26 mouse cellular contexts compared by ENCODE assay signal in the genomic region with DNA sequence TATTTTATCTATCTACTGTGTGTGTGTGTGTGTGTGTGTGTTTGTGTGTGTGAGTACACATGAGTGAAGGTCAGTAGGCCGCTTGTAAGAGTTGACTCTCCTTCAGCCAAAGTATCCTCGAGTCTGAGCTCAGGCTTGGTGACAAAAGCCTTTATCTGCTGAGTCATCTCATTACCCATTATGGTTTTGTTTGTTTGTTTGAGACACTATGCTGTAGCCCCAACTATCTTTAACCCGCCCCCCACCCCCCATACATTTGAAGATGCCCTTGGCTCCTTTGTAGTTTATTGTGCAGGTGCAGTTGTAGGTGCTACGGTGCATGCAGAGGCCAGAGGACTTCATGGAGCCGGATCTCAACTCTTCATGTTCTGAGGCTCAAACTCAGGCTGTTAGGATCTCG. TPM values are rescaled to one million over a fixed set of nuclear protein-coding genes. Genes with fewer than 3 reads are reported as not detected.
"Had no signal": no experiment of that assay in that cellular context is flagged by ENCODE, and none has a peak within 500 bp of the region (broad histone marks: within the 10 kb centered on the region; RNA-seq: fewer than 3 reads in every experiment).

No protein-coding gene starts in this region.

- H3K9me3 ChIP-seq: midbrain, embryonic 10.5 days; midbrain, embryonic 12.5 days; neural tube, embryonic 13.5 days; neural tube, embryonic 15.5 days had no signal

- H3K4me2 ChIP-seq: lung, embryonic 14.5 days; midbrain, embryonic 12.5 days; neural tube, embryonic 13.5 days; neural tube, embryonic 15.5 days had no signal

- H3K27ac ChIP-seq: midbrain, embryonic 10.5 days; midbrain, embryonic 12.5 days; neural tube, embryonic 13.5 days; neural tube, embryonic 15.5 days had no signal

- H3K27me3 ChIP-seq: midbrain, embryonic 12.5 days; neural tube, embryonic 13.5 days; neural tube, embryonic 15.5 days had no signal

- DNase-seq: lung, adult 18-20 months; lung, embryonic 14.5 days; lung, postnatal 10 days; lung, postnatal 4 days; midbrain, embryonic 14.5 days; retina, postnatal 1 day; right cerebral cortex, adult 18-20 months; right cerebral cortex, postnatal 25 days; right cerebral cortex, postnatal 4 days; spleen, adult 18-20 months; thymus, adult 2 months; thymus, postnatal 14 days; thymus, postnatal 4 days had no signal

- H3K4me3 ChIP-seq: midbrain, embryonic 10.5 days; midbrain, embryonic 12.5 days; myocyte; neural tube, embryonic 13.5 days; neural tube, embryonic 15.5 days had no signal

- H3K9ac ChIP-seq: lung, embryonic 14.5 days; midbrain, embryonic 12.5 days; neural tube, embryonic 13.5 days; neural tube, embryonic 15.5 days had no signal

- ATAC-seq: midbrain, embryonic 16.5 days had no signal

RNA-seq across cellular contexts. Expression of gene Zp3, which starts 21.3 kb away (rescaled TPM):
- total RNA-seq: megakaryocyte-erythroid progenitor cell, adult 5-6 weeks had no signal
- polyA plus RNA-seq: lung, embryonic 14.5 days; midbrain, embryonic 10.5 days; midbrain, embryonic 12.5 days; midbrain, embryonic 14.5 days; neural tube, embryonic 11.5 days; small intestine, adult 2 months; stomach, embryonic 14.5 days; urinary bladder, adult 2 months had no signal

RNA-seq across cellular contexts. Expression of gene Upk3b, which starts 37.1 kb away (rescaled TPM):
- total RNA-seq: megakaryocyte, adult 5-6 weeks; megakaryocyte-erythroid progenitor cell, adult 5-6 weeks had no signal
- polyA plus RNA-seq: midbrain, embryonic 10.5 days; midbrain, embryonic 14.5 days; myocyte had no signal

RNA-seq across cellular contexts. Expression of gene Upk3bl, which starts 53.1 kb away (rescaled TPM):
- total RNA-seq: megakaryocyte, adult 5-6 weeks; megakaryocyte-erythroid progenitor cell, adult 5-6 weeks had no signal
- polyA plus RNA-seq: liver, embryonic 16.5 days; midbrain, embryonic 14.5 days; midbrain, embryonic 16.5 days; myocyte; neural tube, embryonic 13.5 days; neural tube, embryonic 15.5 days had no signal
